Mouse (Mus musculus) heart, postnatal 0 days (tissue): ENCODE measurements around the gene Tcte3. TPM values are rescaled to one million over a fixed set of nuclear protein-coding genes. Genes with fewer than 3 reads are reported as not detected.
A peak's percentile ranks its signal among the peaks of the same experiment; 100 is the strongest.
"Not testable (repeated sequence)": the region's sequence is repeated elsewhere in the genome, so short reads cannot be mapped to it uniquely, and the experiment has no call there.

Experiments used
- ATAC-seq: fragments of 200-750 bp; cut with Nextera tagmentation; 2 replicates; pipeline ENCODE4 v1.8.0; 2017; ENCODE audit warnings: low read depth, moderate number of reproducible peaks, moderate library complexity; ENCODE audit not compliant: insufficient read depth
- DNase-seq: peaks from one replicate; pipeline ENCODE4 v3.0.0-alpha.2; 2016; ENCODE audit warnings: low spot score
- H3K27ac ChIP-seq: fragments of 300-500 bp; sonication (generic); 2 replicates; pipeline ENCODE4 v1.5.1; 2014; ENCODE audit warnings: low read depth, mild to moderate bottlenecking
- H3K27me3 ChIP-seq: fragments of 300-500 bp; sonication (generic); 2 replicates; pipeline ENCODE4 v1.6.1; 2014; ENCODE audit warnings: low read length, mixed read lengths; ENCODE audit not compliant: control insufficient read depth, insufficient read depth
- H3K36me3 ChIP-seq: fragments of 300-500 bp; sonication (generic); replicated peaks from 2 replicates; pipeline ENCODE4 v1.6.1; 2014; ENCODE audit warnings: low read length, mixed read lengths; ENCODE audit not compliant: control insufficient read depth, insufficient read depth
- H3K4me1 ChIP-seq: fragments of 300-500 bp; sonication (generic); 2 replicates; pipeline ENCODE4 v1.6.1; 2014; ENCODE audit warnings: antibody characterized with exemption; ENCODE audit not compliant: control insufficient read depth, insufficient read depth
- H3K4me2 ChIP-seq: fragments of 300-500 bp; sonication (generic); 2 replicates; pipeline ENCODE4 v1.6.1; 2014; ENCODE audit warnings: low read depth, mild to moderate bottlenecking, low read length, moderate library complexity
- H3K4me3 ChIP-seq: fragments of 300-500 bp; sonication (generic); 2 replicates; pipeline ENCODE4 v1.5.1; 2014; ENCODE audit warnings: low read depth, low read length
- H3K9ac ChIP-seq: fragments of 300-500 bp; sonication (generic); replicated peaks from 2 replicates; pipeline ENCODE4 v1.6.1; 2014; ENCODE audit warnings: low read depth, low read length, mixed read lengths
- H3K9me3 ChIP-seq: fragments of 300-500 bp; sonication (generic); replicated peaks from 2 replicates; pipeline ENCODE4 v1.6.1; 2016; ENCODE audit warnings: low read length; ENCODE audit not compliant: control insufficient read depth
- CTCF ChIP-seq: IDR thresholded peaks from 2 replicates; pipeline ENCODE4 v1.5.1; 2016; ENCODE audit warnings: antibody characterized with exemption, control low read depth, low read depth
- EP300 ChIP-seq: IDR thresholded peaks from 2 replicates; pipeline ENCODE4 v1.6.1; 2016; ENCODE audit warnings: antibody characterized with exemption, low read depth
- WGBS: fragments of 180-500 bp; shearing (Covaris S2); extraction: QIAGEN DNeasy Blood & Tissue Kit; methylation state at CpG from one replicate; pipeline ENCODE4 v1.1.7; 2014; 5-methylcytosine and 5-hydroxymethylcytosine counted together
- polyA plus RNA-seq: library from polyadenylated mRNA; unstranded; fragments of >200 nt; fragmentation: Nextera tagmentation; extraction: Ambion mirVana; gene quantifications from 2 replicates; pipeline ENCODE4 v1.2.1, GENCODE M21; 2015
- total RNA-seq: library from RNA; depleted of rRNA; stranded (reverse); fragments of >200 nt; gene quantifications from 2 replicates; pipeline ENCODE4 v1.2.3, GENCODE M21; 2014; ENCODE audit warnings: low replicate concordance; rRNA removed

The Tcte3 gene
- total RNA-seq (not detected in 2 replicates), polyA plus RNA-seq (not detected in 2 replicates)

- not testable (repeated sequence) for H3K9ac ChIP-seq, H3K27ac ChIP-seq, H3K27me3 ChIP-seq, H3K36me3 ChIP-seq, H3K4me3 ChIP-seq, H3K4me2 ChIP-seq, H3K9me3 ChIP-seq, DNase-seq, H3K4me1 ChIP-seq
- WGBS: 0% methylated on average over 4 of the region's 56 CpGs
- peak; percentile 98 for ATAC-seq
These were observed at the start of gene Tcte3, which contains the start of the genes Ermard and Gm3448 for GRCm38 (mm10) chr17:15041175-15041729. Tcte3 (minus strand) TSS chr17:15041488. Ermard (plus strand) TSS chr17:15041208. Gm3448 (minus strand) TSS chr17:15041537.

GRCm38 (mm10) chr17:15088591-15089001 is 47.3 kb upstream of the Tcte3 start:
- H3K36me3 ChIP-seq: no peaks in the 10 kb centered on the region
- no peak overlapping the region for H3K4me3 ChIP-seq
- ATAC-seq: no peak
- H3K9ac ChIP-seq: no peak overlapping the region
- H3K9me3 ChIP-seq: no peaks in the 10 kb centered on the region
- 43% methylated on average over 8 of the region's 8 CpGs for WGBS
- 0 out of 2 replicates have a peak, but pooled peaks cover 7% of the 10 kb centered on the region for H3K4me1 ChIP-seq
- no peak overlapping the region for H3K27ac ChIP-seq
- TF ChIP-seq EP300 (no peak), CTCF (no peak)
- H3K27me3 ChIP-seq: peaks cover 13% of the 10 kb centered on the region
- H3K4me2 ChIP-seq: no peak overlapping the region
- no peak for DNase-seq

- peaks cover 17% of the 10 kb centered on the region for H3K27me3 ChIP-seq
- H3K9me3 ChIP-seq: no peaks in the 10 kb centered on the region
- no peak overlapping the region for H3K4me3 ChIP-seq
- H3K27ac ChIP-seq: no peak overlapping the region
- H3K4me2 ChIP-seq: no peak overlapping the region
- 56% methylated on average over 2 of the region's 2 CpGs for WGBS
- ATAC-seq: no peak
- H3K4me1 ChIP-seq: 0 out of 2 replicates have a peak, but pooled peaks cover 9% of the 10 kb centered on the region
- H3K9ac ChIP-seq: no peak overlapping the region
- H3K36me3 ChIP-seq: no peaks in the 10 kb centered on the region
- TF ChIP-seq CTCF (no peak), EP300 (no peak)
- DNase-seq: no peak
These were observed 46.9 kb upstream of the Tcte3 start for GRCm38 (mm10) chr17:15088166-15088565.

- H3K27me3 ChIP-seq: peaks cover 17% of the 10 kb centered on the region
- DNase-seq: no peak
- ATAC-seq: no peak
- H3K4me2 ChIP-seq: no peak overlapping the region
- 75% methylated on average over 2 of the region's 2 CpGs for WGBS
- no peak overlapping the region for H3K27ac ChIP-seq
- H3K36me3 ChIP-seq: no peaks in the 10 kb centered on the region
- H3K9me3 ChIP-seq: no peaks in the 10 kb centered on the region
- H3K9ac ChIP-seq: no peak overlapping the region
- no peak overlapping the region for H3K4me3 ChIP-seq
- 0 out of 2 replicates have a peak, but pooled peaks cover 9% of the 10 kb centered on the region for H3K4me1 ChIP-seq
- TF ChIP-seq CTCF (no peak), EP300 (no peak)
These were observed 43.7 kb upstream of the Tcte3 start for GRCm38 (mm10) chr17:15085006-15085405.

GRCm38 (mm10) chr17:15084226-15084848 is 43.0 kb upstream of the Tcte3 start:
- H3K4me2 ChIP-seq: no peak overlapping the region
- no peak; the same call in 1 of the 2 replicates for ATAC-seq
- H3K4me3 ChIP-seq: no peak overlapping the region
- H3K36me3 ChIP-seq: no peaks in the 10 kb centered on the region
- WGBS: 18% methylated on average over 13 of the region's 13 CpGs
- 0 out of 2 replicates have a peak, but pooled peaks cover 9% of the 10 kb centered on the region for H3K4me1 ChIP-seq
- no peak overlapping the region for H3K9ac ChIP-seq
- no peak for TF ChIP-seq CTCF
- no peak for TF ChIP-seq EP300
- H3K9me3 ChIP-seq: no peaks in the 10 kb centered on the region
- no peak overlapping the region for H3K27ac ChIP-seq
- no peak for DNase-seq
- peaks cover 17% of the 10 kb centered on the region for H3K27me3 ChIP-seq
